Mouse (Mus musculus) erythroblast, embryonic 14.5 days (primary cell): ENCODE data around the gene Dnajc10.

Experiments
- GATA1 ChIP-seq: IDR thresholded peaks from 2 replicates; pipeline ENCODE4 v1.6.1; 2012; ENCODE audit warnings: low read length, inconsistent platforms, mixed read lengths
- TAL1 ChIP-seq: IDR thresholded peaks from 3 replicates; pipeline ENCODE4 v1.6.1; 2012; ENCODE audit warnings: low read length, inconsistent platforms, mixed read lengths

- TF ChIP-seq TAL1: no peak
- no peak for TF ChIP-seq GATA1
Measured at GRCm38 (mm10) chr2:80384447-80384846, 69.2 kb downstream of the Dnajc10 start.
